Mouse (Mus musculus): ENCODE measurements at regions not wholly inside any gene's neighbourhood (a gene's known extent, or its start where the extent isn't known, plus 50 kb on each side); places are given as distances from the start of the nearest gene placed in this dataset.
A peak's percentile ranks its signal among the peaks of the same experiment; 100 is the strongest.

DNA sequence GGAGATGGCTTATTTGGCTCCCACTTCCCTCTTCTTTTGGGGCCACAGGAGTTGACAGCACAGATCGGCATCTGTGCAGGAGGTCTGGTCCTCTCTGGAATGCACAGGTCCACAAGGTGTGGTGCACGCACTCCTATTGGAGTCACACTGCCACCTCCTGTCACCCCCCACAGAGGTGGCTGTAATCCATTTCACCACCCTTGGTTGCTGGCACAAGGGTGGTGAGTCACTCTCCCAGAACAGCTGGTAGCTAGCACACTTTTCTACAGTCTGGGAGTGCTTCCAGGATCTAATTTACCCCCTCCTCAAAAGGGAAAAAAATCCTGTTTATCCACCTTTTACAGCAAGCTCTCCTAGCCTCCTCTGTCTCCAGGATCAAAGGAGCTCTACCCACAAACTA lies 294.6 kb upstream of the Klf3 start:
- Histone ChIP-seq H3K27ac (replicated peaks in 1 of 2; ENCODE audit: control insufficient read depth in 1 of 2, insufficient read depth in 1 of 2, low read depth in 2 of 2, low read length in 2 of 2) (no peak overlapping the region), H3K27me3 (ENCODE audit: control insufficient read depth, insufficient read depth, low read length) (no peaks in the 10 kb centered on the region), H3K36me3 (ENCODE audit: control insufficient read depth, insufficient read depth, low read length) (no peaks in the 10 kb centered on the region), H3K9ac (ENCODE audit: low read length) (no peak overlapping the region), H3K9me3 (ENCODE audit: control insufficient read depth, low read length) (no peaks in the 10 kb centered on the region), H3K4me2 (ENCODE audit: low read length) (no peak overlapping the region), H3K4me1 (ENCODE audit: control insufficient read depth in 2 of 2, insufficient read depth in 2 of 2, low read length in 2 of 2) (peaks cover 13 to 18% of the 10 kb centered on the region in 2 experiments), H3K4me3 (ENCODE audit: control insufficient read depth in 1 of 2, insufficient read depth in 1 of 2, low read depth in 1 of 2, low read length in 2 of 2) (no peak overlapping the region)
- WGBS = 66% methylated on average over 2 of the region's 2 CpGs
- ATAC-seq (ENCODE audit: insufficient number of reproducible peaks, insufficient read depth, low FRiP score, low read depth) = no peak

DNA sequence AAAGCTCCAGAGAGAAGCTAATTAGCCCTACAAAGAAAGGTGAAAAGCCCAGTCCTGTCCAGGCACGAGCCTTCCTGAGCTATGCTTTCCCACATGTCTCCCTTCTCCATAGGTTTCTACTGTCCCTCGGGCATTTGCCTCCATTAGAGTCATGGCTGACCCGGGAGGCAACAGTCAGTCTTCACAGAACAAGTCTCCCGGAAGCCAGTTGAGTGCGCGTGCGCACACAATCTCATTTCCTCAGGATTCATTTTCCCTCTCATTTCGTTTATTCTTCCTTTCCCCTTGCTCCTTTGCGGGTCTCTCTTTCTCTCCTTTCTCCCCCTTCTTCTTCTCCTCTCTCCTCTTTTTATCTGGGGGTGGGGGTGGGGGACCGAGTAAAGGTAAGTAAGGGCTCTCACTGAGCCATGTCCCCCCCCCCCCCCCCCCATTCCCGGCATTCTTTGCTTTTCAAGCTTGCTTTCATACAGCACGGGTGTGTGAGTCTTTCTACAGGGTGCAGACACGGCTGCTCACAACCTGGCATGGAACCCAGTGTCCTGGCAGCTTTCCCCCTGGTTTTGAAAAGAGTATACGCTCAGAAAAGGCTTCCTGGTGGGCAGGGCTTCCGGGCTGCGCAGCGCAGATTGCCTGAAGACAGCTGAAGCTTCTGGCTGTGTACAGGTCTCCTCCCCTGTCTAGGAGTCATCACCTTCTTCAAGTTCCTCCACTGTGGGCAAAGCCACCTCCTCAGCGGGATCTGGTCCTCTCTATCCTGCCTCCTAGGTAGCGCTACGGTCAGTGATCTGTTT lies 289.8 kb upstream of the Klf3 start:
- no peak for ATAC-seq (ENCODE audit: insufficient number of reproducible peaks, insufficient read depth, low FRiP score, low read depth)
- Histone ChIP-seq H3K4me3 (ENCODE audit: control insufficient read depth in 1 of 2, insufficient read depth in 1 of 2, low read depth in 1 of 2, low read length in 2 of 2) (no peak overlapping the region), H3K9ac (ENCODE audit: low read length) (no peak overlapping the region), H3K27ac (replicated peaks in 1 of 2; ENCODE audit: control insufficient read depth in 1 of 2, insufficient read depth in 1 of 2, low read depth in 2 of 2, low read length in 2 of 2) (no peak overlapping the region), H3K36me3 (ENCODE audit: control insufficient read depth, insufficient read depth, low read length) (no peaks in the 10 kb centered on the region), H3K27me3 (ENCODE audit: control insufficient read depth, insufficient read depth, low read length) (no peaks in the 10 kb centered on the region), H3K4me1 (ENCODE audit: control insufficient read depth in 2 of 2, insufficient read depth in 2 of 2, low read length in 2 of 2) (peaks cover 4 to 13% of the 10 kb centered on the region in 2 experiments), H3K4me2 (ENCODE audit: low read length) (no peak overlapping the region), H3K9me3 (ENCODE audit: control insufficient read depth, low read length) (no peaks in the 10 kb centered on the region)
- WGBS = 74% methylated on average over 19 of the region's 20 CpGs

DNA sequence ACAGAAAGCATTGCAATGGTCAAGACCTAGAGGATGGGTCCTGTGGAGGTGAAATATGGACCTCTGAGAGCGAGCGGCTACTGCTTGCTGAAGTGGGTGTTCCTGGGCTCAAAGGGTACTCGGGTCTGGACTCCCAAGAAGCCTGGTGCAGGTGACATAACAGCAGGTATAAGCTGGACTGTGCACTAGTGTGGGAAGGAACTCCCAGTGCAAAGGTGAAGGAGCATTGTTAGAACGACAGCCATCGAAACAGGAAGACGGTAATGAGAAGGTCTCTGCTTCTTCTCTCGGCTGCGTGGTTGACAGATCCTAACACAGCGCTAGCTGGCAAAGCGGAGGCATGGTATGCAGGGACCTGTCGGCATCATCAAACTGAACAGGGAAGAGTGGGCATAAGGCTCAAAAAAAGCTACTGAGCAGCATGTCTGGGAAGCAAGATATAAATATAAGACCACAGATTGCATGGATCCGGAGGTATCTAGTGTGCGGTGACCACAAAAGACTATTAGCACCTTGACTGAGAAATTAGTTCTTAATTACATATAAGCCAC lies 287.0 kb upstream of the Klf3 start:
- WGBS = 52% methylated on average over 13 of the region's 13 CpGs
- Histone ChIP-seq H3K4me2 (ENCODE audit: low read length) (no peak overlapping the region), H3K36me3 (ENCODE audit: control insufficient read depth, insufficient read depth, low read length) (no peaks in the 10 kb centered on the region), H3K27ac (replicated peaks in 1 of 2; ENCODE audit: control insufficient read depth in 1 of 2, insufficient read depth in 1 of 2, low read depth in 2 of 2, low read length in 2 of 2) (no peak overlapping the region), H3K9ac (ENCODE audit: low read length) (no peak overlapping the region), H3K4me1 (ENCODE audit: control insufficient read depth in 2 of 2, insufficient read depth in 2 of 2, low read length in 2 of 2) (peaks cover 4 to 11% of the 10 kb centered on the region in 2 experiments), H3K27me3 (ENCODE audit: control insufficient read depth, insufficient read depth, low read length) (no peaks in the 10 kb centered on the region), H3K4me3 (ENCODE audit: control insufficient read depth in 1 of 2, insufficient read depth in 1 of 2, low read depth in 1 of 2, low read length in 2 of 2) (no peak overlapping the region), H3K9me3 (ENCODE audit: control insufficient read depth, low read length) (no peaks in the 10 kb centered on the region)
- ATAC-seq (ENCODE audit: insufficient number of reproducible peaks, insufficient read depth, low FRiP score, low read depth) = no peak

DNA sequence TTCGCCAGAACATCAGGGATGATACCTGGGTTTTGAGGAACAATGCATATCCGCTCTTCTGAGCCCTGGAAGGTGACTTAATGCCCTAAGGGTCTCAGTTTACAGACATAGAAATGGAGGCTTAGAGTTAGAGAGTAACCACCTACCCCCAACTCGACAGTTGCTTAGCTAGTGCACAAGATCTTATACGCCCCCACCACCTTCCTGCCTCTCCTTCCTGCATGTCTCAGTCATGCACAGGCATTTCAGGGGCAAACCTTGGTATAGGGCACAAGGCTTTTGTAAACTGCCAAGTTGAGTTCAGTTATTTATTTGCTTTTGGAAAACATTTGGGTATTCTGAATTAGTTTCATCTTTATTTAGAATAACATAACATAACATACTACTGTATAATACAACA lies 285.9 kb upstream of the Klf3 start:
- no peaks in the 10 kb centered on the region for H3K9me3 ChIP-seq (ENCODE audit: control insufficient read depth, low read length)
- H3K4me1 ChIP-seq (ENCODE audit: control insufficient read depth in 2 of 2, insufficient read depth in 2 of 2, low read length in 2 of 2) = peaks cover 4 to 11% of the 10 kb centered on the region in 2 experiments
- no peaks in the 10 kb centered on the region for H3K36me3 ChIP-seq (ENCODE audit: control insufficient read depth, insufficient read depth, low read length)
- no peak for ATAC-seq (ENCODE audit: insufficient number of reproducible peaks, insufficient read depth, low FRiP score, low read depth)
- no peaks in the 10 kb centered on the region for H3K27me3 ChIP-seq (ENCODE audit: control insufficient read depth, insufficient read depth, low read length)
- H3K9ac ChIP-seq (ENCODE audit: low read length) = no peak overlapping the region
- H3K4me3 ChIP-seq (ENCODE audit: control insufficient read depth in 1 of 2, insufficient read depth in 1 of 2, low read depth in 1 of 2, low read length in 2 of 2) = no peak overlapping the region
- WGBS = 85% methylated on average over 4 of the region's 4 CpGs
- no peak overlapping the region for H3K4me2 ChIP-seq (ENCODE audit: low read length)
- H3K27ac ChIP-seq (replicated peaks in 1 of 2; ENCODE audit: control insufficient read depth in 1 of 2, insufficient read depth in 1 of 2, low read depth in 2 of 2, low read length in 2 of 2) = no peak overlapping the region

DNA sequence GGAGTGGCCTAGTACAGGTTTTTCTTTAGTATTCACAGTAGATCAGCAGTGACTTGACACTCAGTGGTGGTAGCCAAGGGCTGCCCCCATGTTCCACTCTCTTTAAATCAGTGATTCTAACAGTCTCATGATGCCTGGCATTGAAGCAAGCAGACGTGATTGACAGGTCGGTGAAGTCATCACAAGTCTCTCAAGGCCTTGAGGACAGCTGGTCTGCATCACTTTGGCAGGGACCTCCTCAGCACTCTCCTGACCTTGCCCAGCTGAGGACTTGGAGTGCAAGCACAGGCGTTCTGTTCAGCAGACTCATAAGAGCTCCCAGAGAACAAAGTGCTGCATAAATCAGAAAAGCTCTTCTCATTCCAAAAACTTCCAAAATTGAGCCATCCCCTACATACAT lies 285.4 kb upstream of the Klf3 start:
- WGBS = 11% methylated on average over 3 of the region's 3 CpGs
- Histone ChIP-seq H3K9me3 (ENCODE audit: control insufficient read depth, low read length) (no peaks in the 10 kb centered on the region), H3K27ac (replicated peaks in 1 of 2; ENCODE audit: control insufficient read depth in 1 of 2, insufficient read depth in 1 of 2, low read depth in 2 of 2, low read length in 2 of 2) (peak overlapping the region in 1 of 2 experiments; percentile 33; a peak in 1 of 4 replicates), H3K4me3 (ENCODE audit: control insufficient read depth in 1 of 2, insufficient read depth in 1 of 2, low read depth in 1 of 2, low read length in 2 of 2) (no peak overlapping the region), H3K4me2 (ENCODE audit: low read length) (no peak overlapping the region), H3K36me3 (ENCODE audit: control insufficient read depth, insufficient read depth, low read length) (no peaks in the 10 kb centered on the region), H3K9ac (ENCODE audit: low read length) (no peak overlapping the region), H3K4me1 (ENCODE audit: control insufficient read depth in 2 of 2, insufficient read depth in 2 of 2, low read length in 2 of 2) (peaks cover 4 to 11% of the 10 kb centered on the region in 2 experiments), H3K27me3 (ENCODE audit: control insufficient read depth, insufficient read depth, low read length) (no peaks in the 10 kb centered on the region)
- peak; percentile 71 for ATAC-seq (ENCODE audit: insufficient number of reproducible peaks, insufficient read depth, low FRiP score, low read depth)

DNA sequence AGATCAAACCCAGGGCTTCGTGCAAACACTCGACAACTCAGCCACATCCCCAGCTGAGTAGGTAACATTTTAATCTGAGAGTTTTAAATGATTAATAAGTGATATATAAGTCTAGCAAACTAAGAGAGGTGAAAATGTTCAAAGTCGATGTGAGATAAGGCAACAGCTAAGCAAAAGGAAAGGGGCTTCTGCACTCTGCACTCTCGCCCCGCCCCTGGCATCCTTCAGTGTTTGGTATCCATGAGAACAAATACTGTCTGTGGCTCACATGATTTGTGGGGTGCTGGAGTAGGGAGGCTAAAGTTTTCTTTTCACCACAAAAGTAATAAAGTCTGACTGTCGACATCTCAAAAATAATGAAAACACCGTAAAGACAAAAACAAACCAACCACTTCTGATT lies 284.2 kb upstream of the Klf3 start:
- Histone ChIP-seq H3K27me3 (ENCODE audit: control insufficient read depth, insufficient read depth, low read length) (no peaks in the 10 kb centered on the region), H3K4me3 (ENCODE audit: control insufficient read depth in 1 of 2, insufficient read depth in 1 of 2, low read depth in 1 of 2, low read length in 2 of 2) (no peak overlapping the region), H3K36me3 (ENCODE audit: control insufficient read depth, insufficient read depth, low read length) (no peaks in the 10 kb centered on the region), H3K9me3 (ENCODE audit: control insufficient read depth, low read length) (no peaks in the 10 kb centered on the region), H3K27ac (replicated peaks in 1 of 2; ENCODE audit: control insufficient read depth in 1 of 2, insufficient read depth in 1 of 2, low read depth in 2 of 2, low read length in 2 of 2) (no peak overlapping the region), H3K4me2 (ENCODE audit: low read length) (no peak overlapping the region), H3K9ac (ENCODE audit: low read length) (no peak overlapping the region), H3K4me1 (ENCODE audit: control insufficient read depth in 2 of 2, insufficient read depth in 2 of 2, low read length in 2 of 2) (peaks cover 4 to 11% of the 10 kb centered on the region in 2 experiments)
- ATAC-seq (ENCODE audit: insufficient number of reproducible peaks, insufficient read depth, low FRiP score, low read depth) = no peak
- 84% methylated on average over 7 of the region's 7 CpGs for WGBS

DNA sequence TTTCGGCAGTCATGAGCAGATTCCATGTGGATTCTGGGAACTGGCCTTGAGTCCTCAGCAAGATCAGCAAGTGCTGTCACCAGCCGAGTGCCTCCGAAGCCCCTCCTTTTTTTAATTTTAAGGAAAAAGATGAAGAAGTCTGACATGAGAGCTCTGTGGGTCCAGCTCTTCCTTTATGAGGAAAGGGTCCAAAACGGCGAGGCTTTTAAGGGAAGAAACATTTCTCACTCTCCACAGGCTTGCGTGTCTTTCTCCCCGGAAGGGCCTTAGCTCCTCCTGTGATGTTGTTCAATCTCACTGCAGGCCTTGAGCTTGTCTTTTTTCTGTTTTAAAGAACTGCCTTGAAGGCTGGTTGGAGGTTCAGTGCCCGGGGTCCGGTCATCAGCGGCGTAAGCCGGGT lies 283.5 kb upstream of the Klf3 start:
- no peak overlapping the region for H3K4me3 ChIP-seq (ENCODE audit: control insufficient read depth in 1 of 2, insufficient read depth in 1 of 2, low read depth in 1 of 2, low read length in 2 of 2)

More for the DNA sequence above, 283.5 kb upstream of the Klf3 start:
- Histone ChIP-seq H3K9me3 (ENCODE audit: control insufficient read depth, low read length) (no peaks in the 10 kb centered on the region), H3K4me1 (ENCODE audit: control insufficient read depth in 2 of 2, insufficient read depth in 2 of 2, low read length in 2 of 2) (peaks cover 4 to 11% of the 10 kb centered on the region in 2 experiments), H3K9ac (ENCODE audit: low read length) (no peak overlapping the region), H3K36me3 (ENCODE audit: control insufficient read depth, insufficient read depth, low read length) (no peaks in the 10 kb centered on the region), H3K4me2 (ENCODE audit: low read length) (no peak overlapping the region), H3K27me3 (ENCODE audit: control insufficient read depth, insufficient read depth, low read length) (no peaks in the 10 kb centered on the region), H3K27ac (replicated peaks in 1 of 2; ENCODE audit: control insufficient read depth in 1 of 2, insufficient read depth in 1 of 2, low read depth in 2 of 2, low read length in 2 of 2) (no peak overlapping the region)
- ATAC-seq (ENCODE audit: insufficient number of reproducible peaks, insufficient read depth, low FRiP score, low read depth) = no peak
- 87% methylated on average over 12 of the region's 12 CpGs for WGBS
